In genomic region chr4:41438931-41439330, GRCm38 (mm10) we compare ENCODE assay signal across 27 mouse cellular contexts.
"Had no signal": no experiment of that assay in that cellular context is flagged by ENCODE, and none has a peak within 500 bp of the region (broad histone marks: within the 10 kb centered on the region; RNA-seq: fewer than 3 reads in every experiment).

No protein-coding gene starts in this region.

- H3K9me3 ChIP-seq: embryonic facial prominence, embryonic 10.5 days; embryonic facial prominence, embryonic 12.5 days; embryonic facial prominence, embryonic 13.5 days; embryonic facial prominence, embryonic 15.5 days; forebrain, embryonic 10.5 days; forebrain, embryonic 12.5 days; forebrain, embryonic 13.5 days; forebrain, embryonic 15.5 days; heart, embryonic 10.5 days had no signal

- DNase-seq: cerebellum, adult 9-10 months; cerebellum, adult 9-11 months; cerebellum, postnatal 10 days; cerebellum, postnatal 14 days; cerebellum, postnatal 25 days; cerebellum, postnatal 36 days; embryo, embryonic 11 days; forebrain, postnatal 0 days; gastrocnemius, adult 2 months; gastrocnemius, postnatal 10 days; gastrocnemius, postnatal 25 days; gastrocnemius, postnatal 36 days; heart, adult 11 months; heart, adult 18-20 months; heart, adult 2 months had no signal

- H3K27ac ChIP-seq: embryonic facial prominence, embryonic 10.5 days; embryonic facial prominence, embryonic 12.5 days; embryonic facial prominence, embryonic 13.5 days; embryonic facial prominence, embryonic 15.5 days; forebrain, embryonic 10.5 days; forebrain, embryonic 12.5 days; forebrain, embryonic 13.5 days; forebrain, embryonic 15.5 days; gastrocnemius, adult 2 months; heart, adult 2 months; heart, embryonic 10.5 days had no signal

- H3K4me1 ChIP-seq: embryonic facial prominence, embryonic 10.5 days; embryonic facial prominence, embryonic 12.5 days; embryonic facial prominence, embryonic 15.5 days; forebrain, embryonic 10.5 days; forebrain, embryonic 12.5 days; forebrain, embryonic 13.5 days; forebrain, embryonic 15.5 days; heart, embryonic 10.5 days had no signal

- ATAC-seq: forebrain, embryonic 13.5 days; forebrain, embryonic 14.5 days; forebrain, embryonic 15.5 days; forebrain, embryonic 16.5 days; forebrain, postnatal 0 days had no signal

- H3K36me3 ChIP-seq: embryonic facial prominence, embryonic 13.5 days; embryonic facial prominence, embryonic 15.5 days; forebrain, embryonic 15.5 days; heart, embryonic 10.5 days had no signal

- H3K4me3 ChIP-seq: embryonic facial prominence, embryonic 10.5 days; embryonic facial prominence, embryonic 12.5 days; embryonic facial prominence, embryonic 13.5 days; embryonic facial prominence, embryonic 15.5 days; erythroblast, embryonic 14.5 days; forebrain, embryonic 10.5 days; forebrain, embryonic 12.5 days; forebrain, embryonic 13.5 days; forebrain, embryonic 15.5 days; gastrocnemius, adult 2 months; heart, adult 2 months; heart, embryonic 10.5 days had no signal

- H3K27me3 ChIP-seq: embryonic facial prominence, embryonic 12.5 days; embryonic facial prominence, embryonic 13.5 days; embryonic facial prominence, embryonic 15.5 days; forebrain, embryonic 12.5 days; forebrain, embryonic 13.5 days; forebrain, embryonic 15.5 days had no signal

- H3K4me2 ChIP-seq: embryonic facial prominence, embryonic 12.5 days; embryonic facial prominence, embryonic 13.5 days; embryonic facial prominence, embryonic 15.5 days; forebrain, embryonic 12.5 days; forebrain, embryonic 13.5 days; forebrain, embryonic 15.5 days had no signal

- H3K9ac ChIP-seq: embryonic facial prominence, embryonic 12.5 days; embryonic facial prominence, embryonic 13.5 days; embryonic facial prominence, embryonic 15.5 days; forebrain, embryonic 12.5 days; forebrain, embryonic 13.5 days; forebrain, embryonic 15.5 days; forebrain, postnatal 0 days had no signal
